Mouse (Mus musculus) gastrocnemius, postnatal 10 days (tissue): ENCODE data around the gene Slc26a8. TPM values are rescaled to one million over a fixed set of nuclear protein-coding genes. Genes with fewer than 3 reads are reported as not detected.
"Not testable (repeated sequence)": the region's sequence is repeated elsewhere in the genome, so short reads cannot be mapped to it uniquely, and the experiment has no call there.

Experiments used
- DNase-seq: peaks from one replicate; pipeline ENCODE4 v3.0.0; 2021; ENCODE audit warnings: mixed read lengths
- long read RNA-seq, 2 experiments: library from polyadenylated mRNA; stranded (forward); transcript quantifications; one replicate each; pipeline ENCODE4 v2.0.0; 2021
- total RNA-seq, 2 experiments: library from RNA; stranded (reverse); gene quantifications; 2 replicates each; pipeline ENCODE4 v1.2.3; 2021

The Slc26a8 gene
- total RNA-seq = 1 to 10 TPM; 1.2 TPM
- long read RNA-seq, experiment 1 = 0 reads
- long read RNA-seq, experiment 2, partial matches to known transcripts = 0 of 1 reads
- long read RNA-seq, experiment 2, other reads (novel, unspliced or antisense) = 1 of 1 reads

DNA sequence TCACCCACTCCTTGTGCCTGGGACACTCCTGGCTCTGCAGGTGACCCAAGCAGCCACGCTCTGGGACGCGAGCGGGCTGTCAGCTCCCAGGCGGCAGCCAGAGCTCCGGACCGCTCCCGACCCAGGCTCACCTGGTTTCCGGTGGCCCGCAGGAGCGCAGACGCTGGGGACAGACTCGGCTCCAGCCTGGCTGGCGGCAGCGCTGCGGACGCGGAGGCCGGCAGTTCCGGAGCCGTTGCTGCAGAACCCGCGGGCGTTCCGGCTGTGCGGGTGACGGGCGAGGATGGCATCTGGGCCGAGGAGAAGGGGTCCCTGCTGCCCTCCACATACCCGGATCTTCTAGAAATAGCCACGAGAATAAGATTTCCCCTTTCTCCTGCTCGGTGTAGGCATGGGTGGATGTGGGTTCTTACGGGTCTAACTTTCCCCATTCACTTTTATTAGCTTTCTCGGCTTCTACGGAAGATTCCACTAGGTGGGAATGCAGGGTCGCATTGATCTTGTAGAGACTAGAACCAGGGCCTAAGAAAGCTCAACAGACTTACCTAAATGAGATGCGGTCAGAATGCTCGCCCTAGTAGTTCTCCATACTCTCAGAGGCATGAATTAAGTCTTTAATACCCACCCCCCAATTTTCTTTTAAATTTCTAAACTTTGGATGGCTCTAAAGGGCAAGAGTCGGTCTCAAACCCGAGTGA is at the start of gene Slc26a8:
Gene Slc26a8 (minus strand): TSS at position 648 of the 698 bp plus-strand sequence.
- no peak for DNase-seq

DNA sequence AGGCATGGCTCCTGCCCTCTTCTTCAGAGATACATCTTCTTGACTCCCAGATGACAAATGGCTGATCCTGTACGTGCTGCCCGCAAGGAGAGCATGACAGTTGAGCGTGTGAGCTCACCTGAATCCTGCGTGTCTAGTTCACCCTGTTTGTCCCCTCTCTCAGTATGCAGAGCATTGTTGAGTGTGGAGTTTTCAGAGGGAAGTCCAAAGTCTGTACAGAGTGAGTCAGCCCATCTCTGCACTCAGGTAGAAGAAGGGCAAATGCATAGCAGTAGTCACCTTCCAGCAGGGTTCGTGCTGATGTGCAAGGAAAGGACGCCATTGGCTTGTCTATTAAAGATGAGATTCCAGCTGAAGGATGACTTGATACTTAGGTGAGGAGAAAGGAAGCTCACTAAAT is 49.2 kb upstream of the Slc26a8 start:
- DNase-seq = no peak

DNA sequence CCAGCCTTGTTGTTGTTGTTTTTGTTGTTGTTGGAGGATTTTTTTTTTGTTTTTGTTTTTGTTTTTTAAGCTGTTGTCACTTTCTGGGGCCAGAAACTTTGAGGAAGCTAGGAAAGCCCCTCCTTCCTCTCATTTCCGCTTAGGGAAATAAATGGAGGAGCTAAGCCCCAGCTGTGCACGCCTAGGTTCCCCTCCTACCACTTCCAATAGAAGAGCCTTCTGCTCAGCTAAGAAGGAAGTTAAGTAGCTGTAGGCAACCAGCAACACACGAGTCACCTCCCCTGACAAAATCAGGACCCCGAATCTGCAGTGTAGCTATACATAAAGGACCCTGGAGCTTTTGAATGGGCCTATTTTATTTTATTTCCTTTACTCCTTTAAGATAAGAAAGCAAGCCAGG is 47.9 kb upstream of the Slc26a8 start:
- no peak for DNase-seq

DNA sequence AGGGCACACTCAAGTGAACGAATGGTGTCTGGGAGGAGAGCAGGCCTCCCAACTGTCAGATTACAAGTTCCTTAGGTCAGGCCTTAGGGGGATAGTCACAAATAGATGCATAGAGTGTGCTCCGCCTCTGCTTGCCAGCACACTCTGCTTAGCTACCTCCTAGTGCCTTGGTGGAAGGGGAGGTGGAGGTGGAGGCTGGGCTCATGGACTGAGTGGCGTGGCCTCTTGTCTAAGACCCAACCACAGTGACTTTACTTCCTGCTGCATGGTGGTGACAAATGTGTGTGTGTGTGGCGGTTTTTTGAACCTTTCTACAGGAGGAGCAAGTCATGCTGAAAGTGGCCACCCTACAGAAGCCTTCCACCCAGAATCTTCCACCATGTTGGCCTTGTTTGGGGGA is 46.5 kb upstream of the Slc26a8 start:
- no peak for DNase-seq

DNA sequence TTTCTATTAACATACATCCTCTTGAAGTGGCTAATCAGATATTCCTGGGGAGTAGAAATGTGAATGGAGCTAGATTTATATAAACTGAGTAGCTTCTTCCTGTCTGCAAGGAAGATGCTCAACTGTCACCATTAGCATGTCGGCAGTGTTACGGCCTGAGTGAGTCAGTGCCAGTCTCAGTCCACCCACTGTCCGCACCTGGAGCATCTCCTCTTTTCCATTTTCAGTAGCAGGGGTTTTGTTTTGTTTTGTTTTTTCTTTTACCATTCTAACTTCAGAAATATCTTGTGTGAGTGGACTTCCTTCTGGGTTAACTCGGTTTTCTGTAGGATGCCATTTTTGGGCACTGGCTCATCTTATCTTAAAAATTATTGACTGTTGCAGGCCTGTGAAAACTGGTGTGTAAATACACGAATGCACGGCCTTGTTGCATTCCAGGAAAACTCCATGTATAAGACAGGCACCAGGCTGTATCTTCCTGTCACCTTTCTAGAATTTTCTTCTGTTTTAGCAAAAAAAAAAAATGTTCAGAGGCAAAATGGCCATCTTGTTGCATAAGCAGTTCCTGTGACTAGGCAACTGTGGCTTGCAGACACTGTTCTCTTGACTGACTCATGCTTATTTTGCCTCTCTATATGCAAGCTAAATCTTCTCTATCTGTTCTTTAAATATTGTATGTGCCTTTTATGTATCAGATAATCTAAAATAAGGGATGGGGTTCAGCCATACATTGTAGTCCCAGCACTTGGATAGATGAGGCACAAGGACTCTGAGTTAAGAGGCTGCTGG is 45.5 kb upstream of the Slc26a8 start:
- DNase-seq = no peak

DNA sequence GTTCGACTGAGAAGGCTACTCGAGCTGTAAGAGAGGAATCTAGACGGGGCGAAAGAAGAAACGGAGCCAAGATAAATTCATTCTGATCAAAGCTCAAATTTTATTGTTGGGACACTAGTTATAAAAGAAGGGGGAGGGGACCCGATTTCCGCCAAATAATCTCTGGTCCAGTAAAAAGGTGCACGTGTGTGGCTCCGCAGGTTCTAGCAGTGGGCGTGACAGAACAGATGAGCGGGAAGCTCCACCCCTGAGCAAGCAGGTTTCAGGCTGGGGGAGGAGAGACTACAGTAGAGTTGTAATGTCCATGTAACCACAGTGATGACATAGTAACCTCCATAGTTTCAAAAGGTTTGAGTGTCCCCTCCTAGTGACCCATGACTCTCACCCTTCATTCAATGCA is 37.5 kb upstream of the Slc26a8 start:
- not testable (repeated sequence) for DNase-seq

DNA sequence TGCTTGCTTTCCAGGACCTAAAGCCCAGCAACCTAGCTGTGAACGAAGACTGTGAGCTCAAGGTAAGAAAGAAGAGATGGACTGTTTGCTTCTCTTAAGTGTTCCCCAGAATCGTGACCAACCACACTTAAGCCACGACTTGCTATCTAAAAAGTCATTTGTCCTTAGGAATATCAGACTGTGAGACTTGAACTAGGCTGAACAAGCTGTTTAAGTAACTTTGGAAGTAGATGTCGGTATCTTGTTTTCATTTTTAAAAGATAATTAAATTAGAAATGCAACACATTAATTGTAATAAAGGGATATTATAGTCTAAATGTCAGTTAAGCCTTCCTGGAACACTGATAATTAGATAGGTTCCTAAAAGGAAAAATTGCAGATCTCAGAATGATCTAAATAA is 35.8 kb upstream of the Slc26a8 start, which contains the start of gene AC170998.1:
Gene AC170998.1 (plus strand): TSS at position 301 of the 400 bp plus-strand sequence.
- no peak for DNase-seq

DNA sequence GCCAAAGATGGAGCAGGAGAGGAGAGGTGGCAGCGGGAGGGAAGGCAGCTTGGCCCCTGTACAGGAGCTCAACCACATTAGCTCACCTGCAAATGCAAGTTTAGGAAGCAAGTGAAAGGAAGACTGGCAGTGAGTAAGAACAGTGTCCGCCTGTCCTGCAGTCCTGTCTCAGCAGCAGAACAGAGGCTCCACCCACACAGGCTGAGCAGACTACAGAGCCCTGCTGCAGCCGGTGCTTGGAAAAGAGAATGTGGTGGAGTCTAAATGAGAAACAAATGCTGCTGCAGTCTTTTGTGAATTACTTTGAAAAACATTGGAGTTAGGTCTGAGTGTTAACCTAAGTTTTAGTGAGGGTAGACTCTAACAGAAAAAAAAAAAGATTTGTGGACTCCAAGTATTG is 27.5 kb upstream of the Slc26a8 start:
- no peak for DNase-seq

DNA sequence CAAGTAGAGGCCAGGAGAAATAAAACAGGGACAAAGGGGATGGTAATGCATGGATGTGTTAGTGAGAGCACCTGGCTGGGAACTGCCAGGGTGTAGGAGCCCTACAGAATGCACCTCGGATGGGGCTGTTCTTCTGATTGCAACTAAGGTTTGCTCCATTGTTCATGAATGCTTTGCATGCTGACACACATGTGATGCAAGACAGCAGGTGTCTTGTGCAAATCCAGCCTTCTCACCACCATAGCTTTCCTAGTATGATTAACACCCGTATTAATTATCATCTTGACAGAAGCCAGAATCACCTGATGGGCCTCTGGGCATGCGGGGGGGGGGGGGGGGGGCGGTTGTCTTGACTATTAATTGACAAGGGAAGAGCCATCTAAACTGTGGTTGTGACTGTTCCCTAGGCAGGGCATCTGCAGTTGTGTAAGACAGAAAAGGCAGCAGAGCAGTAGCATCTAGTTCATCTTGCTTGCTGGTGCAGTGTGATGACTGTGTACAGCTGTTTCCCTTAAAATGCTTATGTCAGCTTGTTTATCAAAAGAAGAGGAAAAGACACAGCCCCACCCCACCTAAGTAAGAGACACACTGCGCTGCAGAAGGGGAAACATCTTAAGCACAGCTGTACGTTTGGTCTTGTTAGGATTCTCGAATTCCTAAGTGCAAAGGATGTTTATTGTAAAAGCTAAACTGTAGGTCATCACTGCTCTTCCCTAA is 26.0 kb upstream of the Slc26a8 start:
- no peak for DNase-seq

DNA sequence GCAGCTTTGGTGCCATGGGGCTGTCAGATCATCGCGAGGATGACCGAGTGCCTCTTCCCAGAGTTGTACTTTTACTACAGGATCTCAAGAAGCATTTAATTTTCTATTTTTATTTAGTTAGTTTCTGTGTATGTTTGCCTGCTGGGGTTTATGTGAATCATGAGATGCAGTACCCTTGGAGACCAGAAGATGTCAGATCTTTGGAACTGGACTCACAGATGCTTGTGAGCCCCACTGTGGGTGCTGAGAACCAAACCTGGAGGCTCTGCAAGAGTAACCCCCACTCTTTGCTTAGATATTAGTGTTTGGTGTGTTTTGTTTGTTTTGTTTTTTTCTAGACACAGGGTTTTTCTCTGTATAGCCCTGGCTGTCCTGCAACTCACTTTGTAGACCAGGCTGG is 24.0 kb upstream of the Slc26a8 start:
- DNase-seq = no peak

DNA sequence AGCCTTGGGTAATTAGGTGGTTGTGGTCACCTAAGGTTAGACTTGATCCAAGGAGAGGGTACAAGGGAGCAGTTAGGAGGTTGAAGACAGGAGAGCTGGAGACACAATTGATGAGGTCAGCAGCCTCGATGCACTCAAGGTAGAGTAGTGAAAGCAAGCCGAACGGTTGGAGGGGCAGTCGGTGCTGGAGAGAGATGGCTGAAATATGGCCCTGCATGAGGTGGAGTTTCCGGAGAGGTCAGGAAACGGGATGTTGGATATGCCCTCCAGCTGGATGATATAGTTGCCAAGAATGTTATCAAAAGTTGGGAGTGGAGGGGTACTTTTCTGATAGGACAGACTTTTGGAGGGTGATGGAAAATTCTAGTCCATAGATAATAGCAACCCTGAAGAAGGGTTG is 22.3 kb upstream of the Slc26a8 start:
- no peak for DNase-seq

DNA sequence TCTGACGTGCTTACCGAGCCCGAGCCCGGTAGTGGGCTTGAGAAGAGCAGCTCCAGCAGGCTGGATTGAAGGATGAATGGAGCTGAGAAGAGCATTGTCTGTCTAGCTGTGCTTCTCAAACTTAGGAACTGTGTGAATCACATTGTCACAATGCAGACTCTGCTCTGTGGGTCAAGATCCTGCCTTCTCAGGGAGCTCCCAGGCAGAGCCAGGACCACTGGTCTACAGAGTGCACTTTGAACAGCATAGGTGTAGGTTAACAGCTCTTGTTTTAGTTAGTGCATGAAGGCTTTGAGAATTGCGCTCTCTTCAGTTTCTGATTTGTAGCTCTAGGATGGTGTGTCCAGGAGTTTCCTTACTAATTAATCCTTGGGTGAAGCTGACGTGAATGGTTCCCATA is 21.2 kb upstream of the Slc26a8 start:
- no peak for DNase-seq

DNA sequence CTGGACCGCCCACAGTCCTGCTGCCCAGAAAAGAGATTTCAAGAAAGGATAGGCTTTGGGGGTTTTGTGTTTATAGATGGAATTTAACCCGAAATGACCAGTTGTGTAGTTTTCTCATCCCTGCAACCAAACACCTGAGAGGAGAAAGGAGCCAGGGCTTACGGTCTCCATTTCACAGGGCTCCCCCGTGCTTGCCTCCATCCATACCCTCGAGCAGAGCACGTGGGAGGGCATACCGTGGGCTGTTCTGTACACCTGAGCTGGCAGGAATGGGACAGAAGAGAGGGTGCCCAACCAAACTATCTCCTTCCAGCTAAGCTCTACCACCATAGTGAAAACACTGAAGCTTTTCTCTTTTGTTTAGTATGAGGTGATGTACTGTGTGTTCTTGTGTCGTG is 20.3 kb upstream of the Slc26a8 start:
- DNase-seq = no peak

DNA sequence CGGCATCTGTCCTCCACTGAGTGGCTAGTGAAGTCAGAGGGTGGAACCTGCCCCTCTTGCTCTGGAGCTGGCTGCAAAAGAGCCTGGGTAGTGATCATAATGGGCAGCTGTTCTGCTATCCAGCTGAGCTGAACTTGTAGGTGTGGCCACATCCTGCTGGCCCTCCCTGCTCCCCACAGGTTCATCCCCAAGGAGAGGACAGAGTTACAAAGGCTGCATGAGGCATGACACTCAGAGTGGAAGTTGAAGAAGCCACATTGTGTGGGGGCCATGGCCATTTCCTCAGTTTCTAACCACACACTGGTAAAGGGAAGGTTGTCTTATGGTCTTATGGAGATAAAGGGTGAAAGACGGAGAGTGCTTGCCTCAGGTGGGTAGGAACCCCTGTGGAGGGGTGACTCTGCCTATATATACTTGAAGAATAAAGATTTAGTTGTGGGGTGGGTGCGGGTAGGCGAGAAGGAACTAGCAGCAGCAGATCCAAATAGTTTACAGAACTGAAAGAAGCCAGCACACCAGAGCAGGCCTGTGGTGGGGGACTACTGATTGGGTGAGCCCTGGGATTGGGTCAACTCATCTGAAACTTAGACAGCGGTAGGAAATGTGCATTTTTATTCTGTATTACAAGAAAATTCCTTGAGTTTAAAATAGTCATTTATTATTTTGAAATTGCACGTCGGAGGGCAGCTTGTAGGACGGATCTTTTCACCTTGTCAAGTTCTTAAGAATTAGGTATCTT is 19.7 kb upstream of the Slc26a8 start:
- DNase-seq = no peak

DNA sequence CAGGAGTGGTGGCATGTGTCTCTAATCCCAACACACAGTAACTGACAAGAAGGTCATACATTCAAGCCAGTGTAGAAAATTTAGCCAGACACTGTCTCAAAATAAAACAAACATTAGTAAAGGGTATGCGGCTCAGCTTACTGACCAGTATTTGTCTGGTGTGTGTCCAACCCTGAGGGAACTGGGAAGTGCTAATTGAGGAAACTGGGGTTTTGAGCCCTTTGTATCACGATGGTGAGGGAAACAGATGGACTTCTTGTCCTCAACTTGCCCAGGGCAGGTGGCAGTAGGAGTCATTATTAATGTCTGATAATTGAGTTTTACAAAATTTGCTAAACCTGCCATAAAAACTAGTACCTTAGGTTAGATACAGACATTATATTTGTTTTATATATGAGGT is 19.0 kb upstream of the Slc26a8 start:
- DNase-seq = no peak

DNA sequence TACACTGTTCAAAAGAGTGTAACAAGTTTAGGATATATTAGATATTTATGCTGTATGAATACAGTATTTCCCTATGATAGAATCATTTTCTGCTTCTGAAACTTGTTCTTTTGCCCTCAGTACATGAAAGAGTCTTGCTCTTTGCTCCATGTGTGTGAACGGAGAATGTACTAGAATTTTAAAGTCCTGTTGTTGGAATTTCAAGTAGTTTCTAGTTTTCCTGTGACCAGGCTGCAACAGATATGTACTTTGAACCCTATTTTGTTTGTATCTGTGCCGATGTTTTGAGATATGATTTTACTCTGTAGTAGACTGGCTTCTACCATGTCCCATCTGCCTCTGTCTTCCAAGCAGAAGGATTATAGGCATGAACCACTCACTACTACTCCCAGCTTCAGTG is 17.8 kb upstream of the Slc26a8 start:
- DNase-seq = no peak

DNA sequence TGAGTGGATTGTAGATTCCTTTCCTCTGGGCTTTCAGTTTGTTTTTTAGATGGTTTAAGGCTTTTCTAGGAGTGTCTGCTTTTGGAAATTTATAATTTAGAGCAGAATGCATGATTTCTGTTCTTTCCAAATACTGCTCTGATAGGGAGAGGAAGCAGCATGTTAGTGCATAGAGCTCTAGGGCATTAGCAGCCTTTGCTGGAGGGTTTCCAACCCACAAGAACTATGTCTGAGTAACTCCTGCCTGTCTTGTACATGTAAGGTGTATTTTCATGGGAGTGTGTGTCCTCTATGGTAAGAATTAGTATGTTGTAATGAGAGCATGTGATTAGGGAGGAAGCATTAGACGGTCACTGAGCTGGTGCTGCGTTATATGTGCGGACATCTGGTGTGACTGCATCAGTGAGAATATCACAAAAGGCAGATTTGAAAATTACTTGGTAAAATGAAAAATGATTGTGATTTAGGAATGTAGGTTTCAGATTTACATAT is 17.1 kb upstream of the Slc26a8 start:
- no peak for DNase-seq

DNA sequence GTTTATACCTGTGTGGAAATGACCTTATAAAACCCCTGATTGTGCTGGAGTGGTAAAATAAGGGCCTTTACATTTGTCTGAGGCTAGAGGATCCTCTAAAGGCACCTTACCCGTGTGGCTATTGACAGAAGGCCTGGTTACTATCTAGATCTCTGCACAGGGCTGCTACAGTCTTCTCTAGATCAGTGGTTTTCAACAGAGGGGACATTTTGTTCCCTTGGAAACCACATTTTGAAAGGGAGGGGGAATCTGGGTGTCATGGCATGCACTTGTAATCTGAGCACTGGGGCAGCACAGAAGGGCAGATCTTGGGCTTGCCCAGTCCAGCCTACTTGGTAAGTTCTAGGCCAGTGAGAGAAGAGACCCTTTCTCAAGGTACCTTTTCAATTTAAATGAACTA is 16.7 kb upstream of the Slc26a8 start:
- DNase-seq = no peak

DNA sequence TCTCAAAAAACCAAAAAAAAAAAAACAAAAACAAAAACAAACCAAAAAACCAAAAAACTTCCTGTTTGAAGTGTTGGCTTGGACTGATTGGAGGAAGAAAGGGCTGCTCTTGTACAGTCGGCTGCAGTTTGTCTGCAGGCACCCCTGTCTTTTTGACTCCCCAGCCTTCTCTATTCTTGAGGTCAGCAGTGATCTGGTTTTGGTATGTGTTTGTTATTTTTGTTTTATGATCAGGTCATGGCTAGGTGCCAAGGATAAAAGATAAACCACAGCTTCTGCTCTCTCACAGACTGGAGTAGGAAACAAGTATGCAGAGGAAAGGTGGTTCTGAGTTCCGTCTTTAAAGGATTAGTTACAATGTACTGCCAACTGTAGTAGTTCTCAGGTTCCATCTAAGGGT is 12.6 kb upstream of the Slc26a8 start:
- DNase-seq = no peak

DNA sequence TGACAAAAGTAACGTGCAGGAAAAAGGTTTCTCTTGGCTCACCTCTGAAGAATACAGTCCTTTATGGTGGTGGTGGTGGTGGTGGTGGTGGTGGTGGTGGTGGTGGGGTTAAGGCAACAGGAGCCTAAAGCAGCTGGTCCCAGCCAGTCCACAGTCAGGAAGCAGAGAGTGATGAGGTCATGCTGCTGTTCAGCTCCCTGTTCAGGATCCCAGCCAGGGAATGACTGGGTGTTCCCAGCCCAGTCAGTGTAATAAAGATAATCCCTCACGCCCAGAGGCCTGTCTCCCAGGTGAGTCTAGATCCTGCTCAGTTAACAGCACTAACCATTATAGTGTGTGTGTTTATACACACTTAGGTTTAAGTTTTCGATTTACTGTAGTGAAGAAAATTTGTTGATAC is 11.7 kb upstream of the Slc26a8 start:
- DNase-seq = no peak

DNA sequence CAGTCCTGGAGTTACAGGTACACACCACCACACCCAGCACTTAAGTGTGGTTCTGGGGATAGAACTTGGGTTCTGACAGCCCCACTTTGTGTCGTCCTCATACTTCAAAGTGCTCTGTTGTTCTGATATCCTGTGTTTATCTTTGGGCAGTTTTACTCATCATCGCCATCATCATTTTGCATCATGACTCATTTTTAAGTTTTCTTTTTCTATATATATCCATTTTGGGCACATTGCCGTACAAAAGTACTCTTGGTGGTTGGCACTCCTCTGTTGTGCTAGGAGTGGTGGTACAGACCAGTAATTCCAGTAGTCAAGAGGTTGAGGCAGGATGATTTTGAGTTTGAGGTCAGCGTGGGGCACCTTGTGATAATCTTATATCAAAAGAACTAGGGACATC is 11.1 kb upstream of the Slc26a8 start:
- DNase-seq = no peak

DNA sequence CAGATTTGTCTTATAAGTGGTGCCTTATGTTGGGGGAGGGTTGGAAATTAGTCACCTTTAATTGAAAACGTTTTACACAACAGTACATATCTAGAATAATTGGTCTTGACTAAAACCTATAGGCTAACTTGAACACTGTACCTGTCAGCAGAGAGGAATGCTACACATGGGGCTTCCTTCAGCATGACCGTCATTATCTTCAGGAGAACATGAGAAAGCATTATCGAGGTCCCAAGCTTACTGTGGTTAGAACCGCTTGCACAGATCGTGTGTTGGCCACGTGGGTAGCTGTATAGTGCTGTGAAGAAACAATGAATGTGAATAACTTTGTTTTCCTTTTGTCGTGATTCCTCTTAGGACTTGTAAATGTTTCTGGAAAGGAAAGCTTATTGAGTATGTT is 9.8 kb upstream of the Slc26a8 start:
- no peak for DNase-seq
